Mouse (Mus musculus) hindlimb bud, embryonic 11.5 days (tissue): ENCODE measurements around the gene Kpna4.
"Not testable (repeated sequence)": the region's sequence is repeated elsewhere in the genome, so short reads cannot be mapped to it uniquely, and the experiment has no call there.

Experiments
- DNase-seq: peaks from one replicate; pipeline ENCODE4 v3.0.0-alpha.2; 2012; ENCODE audit warnings: low read depth, low spot score; ENCODE audit errors: extremely low spot score

The Kpna4 gene

DNA sequence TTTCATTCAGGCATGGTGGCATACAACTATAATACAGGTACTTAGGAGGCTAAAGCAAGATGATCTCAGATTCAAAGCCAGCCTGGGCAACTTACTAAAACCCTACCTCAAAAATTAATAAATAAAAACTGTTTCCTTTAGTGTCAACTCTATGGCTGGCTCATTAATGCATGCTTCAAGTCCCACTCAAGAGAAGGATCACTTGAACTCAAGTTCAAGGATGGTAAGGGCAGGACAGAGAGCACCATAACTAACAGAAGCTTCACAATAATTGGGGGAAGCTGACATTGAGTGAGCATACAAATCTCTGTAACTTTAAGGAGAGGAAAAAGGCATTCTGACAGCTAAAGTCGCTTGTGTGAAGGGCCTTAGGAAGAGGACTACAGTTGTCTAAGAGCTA is 13.0 kb downstream of the Kpna4 start:
- DNase-seq, result no peak

DNA sequence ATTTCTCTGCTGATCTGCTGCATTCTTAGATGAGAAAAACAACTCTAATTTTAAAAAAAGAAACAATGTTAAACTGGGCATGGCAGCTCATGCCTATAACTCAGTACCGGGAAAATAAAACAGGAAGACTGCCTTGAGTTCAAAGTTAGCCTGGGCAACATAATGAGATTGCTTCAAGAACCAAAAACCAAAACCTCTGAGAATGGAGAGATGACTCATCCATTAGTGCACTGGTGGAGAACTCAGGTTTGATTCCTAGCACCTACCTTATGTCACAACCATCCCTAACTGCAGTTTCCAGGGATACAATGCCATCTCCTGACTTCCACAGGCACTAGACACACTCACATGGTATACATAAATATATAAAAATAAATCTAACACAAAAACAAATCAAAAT is 17.8 kb downstream of the Kpna4 start:
- no peak for DNase-seq

DNA sequence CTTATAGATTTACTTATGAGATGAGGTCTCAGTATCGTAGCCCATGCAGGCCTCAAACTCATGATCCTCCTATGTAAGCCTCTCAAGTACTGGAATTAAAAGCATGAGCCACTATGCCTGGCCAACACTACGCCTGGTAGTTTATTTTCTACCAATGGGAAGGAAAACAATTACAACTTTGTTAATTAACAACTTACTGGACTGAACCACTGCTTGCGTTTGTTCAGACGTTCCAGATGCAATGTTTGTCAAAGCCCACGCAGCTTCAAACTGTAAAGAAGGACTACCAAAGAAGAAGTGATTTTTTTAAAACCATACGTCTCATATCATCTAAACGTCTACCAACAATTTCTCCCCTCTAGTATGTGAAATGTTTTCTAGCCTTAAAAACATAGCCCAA is 32.5 kb downstream of the Kpna4 start:
- no peak for DNase-seq

DNA sequence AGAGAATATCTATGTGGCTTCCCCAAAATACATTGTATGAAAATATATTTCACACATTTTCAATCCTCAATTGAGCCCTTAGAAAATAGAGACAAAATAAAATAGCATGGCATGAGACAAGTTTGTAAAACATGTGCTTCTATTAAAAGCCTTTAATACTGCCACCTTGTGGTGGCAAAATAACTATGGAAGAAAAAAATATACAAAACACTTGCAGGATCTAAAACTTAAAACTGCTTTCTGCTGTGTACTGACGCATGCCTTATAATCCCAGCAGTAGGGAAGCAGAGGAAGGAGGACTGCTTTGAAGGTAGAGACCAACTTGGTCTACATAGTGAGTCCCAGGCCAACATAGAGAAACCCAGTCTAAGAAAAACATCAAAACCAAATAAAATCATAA is 62.9 kb downstream of the Kpna4 start:
- no peak for DNase-seq

DNA sequence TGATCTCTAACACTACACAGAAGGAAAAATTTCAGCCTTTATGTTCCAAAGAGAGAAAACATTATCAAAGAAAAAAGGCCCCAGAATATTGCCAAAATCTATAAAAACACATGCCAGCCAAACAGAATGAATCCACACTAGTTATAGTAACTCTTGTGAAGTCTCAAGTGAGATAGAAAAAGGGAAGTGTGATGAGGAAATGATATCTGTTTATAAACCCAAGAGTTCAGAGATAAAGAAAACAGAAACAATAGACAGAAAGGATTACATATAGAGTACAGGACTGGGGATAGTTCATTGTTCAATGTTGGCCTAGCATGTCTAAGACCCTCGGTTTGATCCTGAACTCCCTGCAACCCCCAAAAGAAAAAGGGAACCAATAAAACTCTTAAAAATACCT is 64.1 kb downstream of the Kpna4 start:
- DNase-seq, result no peak

DNA sequence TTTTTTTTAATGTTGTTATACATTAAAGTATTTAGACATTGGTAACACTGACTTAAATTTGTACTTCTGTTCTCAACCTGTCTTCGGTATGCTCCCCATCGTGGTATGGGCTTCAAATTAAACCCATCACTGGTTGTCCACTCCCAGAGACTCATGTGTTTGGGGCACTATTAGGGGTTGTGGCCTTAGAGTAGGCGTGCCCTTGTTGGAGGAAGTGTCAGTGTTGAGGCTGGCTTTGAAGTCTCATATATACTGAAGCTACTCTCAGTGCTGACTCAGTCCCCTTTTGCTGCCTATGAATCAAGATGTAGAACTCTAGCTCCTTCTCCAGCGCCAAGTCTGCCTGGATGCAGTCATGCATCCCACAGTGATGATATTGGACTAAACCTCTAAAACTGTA is 66.2 kb downstream of the Kpna4 start:
- no peak for DNase-seq

DNA sequence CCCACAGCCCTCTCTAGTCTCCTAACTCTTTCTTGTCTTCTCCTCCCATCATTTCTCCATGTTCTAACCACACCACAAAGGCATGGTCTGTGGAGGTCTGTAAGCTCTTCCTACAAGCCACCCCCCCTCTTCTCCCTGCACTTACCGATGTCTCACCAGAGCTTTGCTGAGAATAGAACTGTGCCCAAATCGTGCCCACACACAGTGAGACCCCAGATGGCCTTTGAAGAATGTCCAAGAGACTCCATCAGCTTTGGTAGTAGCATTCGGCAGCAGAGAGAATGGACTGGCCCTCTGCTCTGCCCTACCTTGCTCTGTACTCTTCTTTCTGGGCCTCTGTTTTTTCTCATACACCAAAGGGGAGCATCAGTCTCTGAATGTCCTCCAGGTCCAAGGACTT is 71.0 kb downstream of the Kpna4 start:
- DNase-seq, result no peak

DNA sequence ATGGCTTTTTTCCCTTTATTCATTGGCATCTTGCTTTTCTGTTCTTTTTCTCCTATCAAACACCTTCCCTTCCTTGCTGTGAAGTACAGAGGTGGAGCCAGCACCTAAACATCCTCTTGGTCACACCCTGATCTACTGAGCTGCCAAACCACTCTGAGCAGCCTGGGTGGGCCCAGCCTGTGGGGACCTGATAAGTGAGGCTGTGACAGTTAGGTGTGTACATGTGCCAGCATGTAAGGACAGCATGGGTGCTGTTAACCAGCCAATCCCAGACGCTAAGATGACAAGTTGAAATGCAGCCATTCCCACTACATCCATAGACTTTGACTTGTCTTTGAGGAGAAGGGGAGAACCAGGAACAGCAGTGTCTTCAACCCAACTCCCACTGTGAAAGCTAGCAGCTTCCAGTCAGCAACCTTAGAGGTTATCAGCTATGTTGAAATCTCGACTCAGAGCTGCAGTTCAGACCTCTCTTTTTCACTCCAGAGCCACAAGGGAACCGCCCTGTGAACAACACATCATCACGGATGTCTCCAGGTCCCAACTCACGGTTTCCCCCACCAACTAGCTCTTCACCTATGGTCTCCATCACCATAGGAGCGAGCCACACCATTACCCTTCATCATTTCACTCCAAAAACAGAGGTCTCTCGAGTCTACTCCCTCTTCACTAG is 72.0 kb downstream of the Kpna4 start:
- no peak for DNase-seq

DNA sequence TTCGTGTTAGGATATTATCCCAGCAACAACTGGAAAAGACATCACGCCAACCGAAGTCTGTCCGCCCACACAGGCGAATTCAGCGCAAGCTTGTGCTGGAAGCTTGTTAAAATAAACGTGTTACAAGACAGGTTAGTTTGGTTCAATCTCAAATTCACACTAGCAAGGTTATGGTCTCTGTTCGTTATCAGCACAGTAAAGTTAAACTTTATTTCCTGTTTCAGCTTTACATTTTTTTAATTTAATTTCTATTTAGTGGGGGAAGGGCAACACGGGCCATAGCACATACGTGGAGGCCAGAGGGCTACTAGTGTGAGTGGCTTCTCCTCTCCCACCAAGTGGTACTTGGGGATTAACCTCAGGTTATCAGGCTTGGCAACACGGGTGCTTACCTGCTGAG is 75.0 kb downstream of the Kpna4 start:
- no peak for DNase-seq

DNA sequence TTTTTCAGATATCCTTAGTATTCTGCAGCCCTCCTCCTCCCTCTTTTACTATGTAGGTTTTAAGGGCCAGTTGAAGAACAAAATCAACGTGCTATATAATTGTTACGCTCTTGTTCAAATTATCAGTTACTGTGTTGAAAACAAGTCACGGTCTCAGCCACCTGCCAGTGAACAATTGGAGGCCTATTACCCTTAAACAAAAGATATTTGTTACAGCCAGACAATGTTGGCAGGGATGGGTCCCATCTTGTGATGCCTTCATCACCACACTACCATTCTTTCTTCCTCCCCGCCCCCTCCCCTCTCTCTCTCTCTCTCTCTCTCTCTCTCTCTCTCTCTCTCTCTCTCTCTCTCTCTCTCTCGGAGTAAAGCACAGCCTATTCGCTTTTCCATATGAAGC is 77.9 kb downstream of the Kpna4 start:
- no peak for DNase-seq

DNA sequence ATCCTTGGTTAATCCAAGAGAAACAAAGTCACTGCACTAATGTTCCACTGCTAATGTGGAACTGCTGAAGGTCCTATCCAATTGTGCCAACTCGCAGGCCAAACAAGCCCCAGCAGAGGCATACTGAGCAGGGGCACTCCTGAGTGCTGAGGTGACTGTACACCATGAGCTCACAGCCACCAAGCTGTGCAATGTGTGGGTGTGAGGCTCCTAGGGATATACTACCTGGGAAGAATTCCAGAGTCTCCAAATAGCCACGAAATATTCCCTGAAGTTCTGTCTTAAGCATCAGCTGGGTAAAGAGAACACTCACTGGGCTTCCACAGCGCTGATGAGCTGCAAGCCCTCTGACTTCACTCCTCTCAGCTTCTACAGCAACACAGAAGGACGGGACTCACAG is 79.2 kb downstream of the Kpna4 start:
- DNase-seq, result no peak

DNA sequence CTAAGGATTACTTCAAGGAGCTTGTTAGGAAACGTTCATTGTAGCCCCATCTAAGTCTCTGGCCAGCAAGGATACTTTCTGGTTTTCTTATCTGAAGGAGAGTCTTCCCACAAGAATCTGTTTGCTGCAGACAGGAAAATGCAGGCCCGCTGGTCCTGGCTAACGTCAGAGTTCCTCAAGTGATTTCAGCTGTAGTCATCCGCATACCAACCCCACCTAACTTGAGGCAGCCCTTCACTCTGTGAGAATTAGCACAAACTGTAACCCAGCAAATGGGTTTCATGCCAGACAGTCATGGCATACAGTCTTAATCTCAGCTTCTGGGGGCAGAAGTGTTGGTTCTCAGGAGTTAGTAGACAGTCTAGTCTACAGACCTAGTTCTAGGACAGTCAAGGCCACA is 80.4 kb downstream of the Kpna4 start:
- no peak for DNase-seq

DNA sequence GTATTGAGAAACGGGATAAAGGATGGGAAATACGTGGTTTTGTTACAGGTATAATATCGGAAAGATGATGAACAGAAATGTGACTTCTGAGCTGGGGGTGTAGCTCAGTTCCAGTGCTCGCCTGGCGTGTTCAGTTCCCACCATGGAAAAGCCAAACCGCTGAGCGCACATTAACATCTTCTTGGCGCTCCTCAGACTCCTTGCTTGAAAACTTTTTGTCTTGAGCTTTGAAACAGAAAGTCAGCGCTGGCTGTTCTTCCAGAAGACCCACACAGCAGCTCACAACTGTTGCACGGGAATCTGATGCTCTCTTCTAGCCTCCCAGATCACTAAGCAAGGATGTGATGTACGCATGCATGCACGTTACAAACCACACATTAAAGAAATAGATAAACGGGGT is 81.2 kb downstream of the Kpna4 start:
- DNase-seq, result no peak

DNA sequence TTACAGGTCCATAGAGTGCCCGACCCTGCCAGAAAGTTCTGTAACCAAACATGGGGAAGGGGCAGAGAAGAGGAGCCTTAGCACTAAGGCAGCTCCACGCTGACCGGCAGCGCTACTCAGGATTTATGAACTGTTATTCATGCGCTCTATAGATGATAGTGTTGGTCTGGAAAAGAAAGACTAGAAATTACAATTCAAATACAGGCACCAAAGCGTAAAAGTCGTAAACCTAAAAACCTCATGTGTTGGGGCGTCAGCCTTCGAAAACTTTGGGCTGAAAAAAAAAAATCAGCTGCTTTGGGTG is 81.6 kb downstream of the Kpna4 start:
- no peak for DNase-seq

DNA sequence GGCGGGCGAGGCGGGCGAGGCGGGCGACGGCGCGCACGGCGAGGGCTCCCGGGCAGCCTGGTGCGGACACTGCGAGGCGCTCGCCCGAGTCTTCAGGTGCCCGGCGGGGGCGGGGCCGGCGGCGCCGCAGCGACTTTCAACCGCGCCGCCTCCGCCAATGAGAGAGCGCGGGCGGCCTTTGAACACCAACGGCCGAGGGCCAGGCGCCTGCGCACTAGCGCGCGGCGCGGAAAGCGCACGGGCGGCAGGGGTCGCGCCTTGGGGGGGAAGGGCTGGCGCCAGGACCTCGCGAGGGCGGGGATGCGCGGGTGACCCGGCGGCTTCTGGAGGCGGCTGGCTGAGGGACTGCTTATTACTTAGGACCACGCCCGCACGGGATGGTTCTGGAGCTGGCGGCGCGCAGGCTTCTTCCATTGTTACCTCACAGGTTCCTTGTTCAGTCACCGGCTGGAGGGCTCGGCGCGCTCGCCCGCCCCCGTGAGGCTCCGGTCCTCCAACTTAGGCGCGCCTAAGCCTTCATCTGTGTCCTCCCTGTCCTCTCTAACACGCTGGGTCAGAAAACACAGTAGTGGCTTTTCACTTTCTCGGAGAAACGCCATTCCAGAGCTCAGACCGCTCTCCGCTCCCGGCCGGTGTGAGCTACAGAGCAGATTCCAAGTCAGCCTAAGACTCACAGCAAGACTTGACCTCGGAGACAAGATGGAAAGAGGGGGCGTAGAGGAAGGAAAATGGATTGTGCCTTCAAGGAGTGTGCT is 82.1 kb downstream of the Kpna4 start, which contains the start of gene Trim59:
TSS of gene Trim59 (minus strand) at position 111 of the 755 bp plus-strand sequence.
- peak; percentile 79 for DNase-seq

DNA sequence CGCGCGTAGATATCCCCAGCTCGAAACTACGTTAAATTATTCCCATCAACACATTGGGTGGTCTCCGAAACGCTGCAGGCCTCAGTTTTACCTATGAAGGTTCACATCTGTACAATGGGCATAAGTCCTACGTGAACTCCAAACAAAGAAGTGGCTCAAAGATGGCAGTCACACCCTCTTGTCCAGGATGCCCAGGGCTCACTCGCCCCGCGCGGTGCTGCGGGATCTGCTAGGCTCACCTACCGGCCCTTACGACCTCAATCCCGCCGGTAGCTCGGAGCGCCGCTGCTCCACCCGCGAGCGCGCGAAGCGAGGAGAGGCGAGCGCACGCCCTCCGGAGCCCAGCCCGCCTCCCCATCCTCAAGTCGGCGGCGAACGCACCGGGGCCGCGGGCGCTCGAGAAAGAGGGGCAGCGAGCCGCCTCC is 82.7 kb downstream of the Kpna4 start:
- no peak for DNase-seq

DNA sequence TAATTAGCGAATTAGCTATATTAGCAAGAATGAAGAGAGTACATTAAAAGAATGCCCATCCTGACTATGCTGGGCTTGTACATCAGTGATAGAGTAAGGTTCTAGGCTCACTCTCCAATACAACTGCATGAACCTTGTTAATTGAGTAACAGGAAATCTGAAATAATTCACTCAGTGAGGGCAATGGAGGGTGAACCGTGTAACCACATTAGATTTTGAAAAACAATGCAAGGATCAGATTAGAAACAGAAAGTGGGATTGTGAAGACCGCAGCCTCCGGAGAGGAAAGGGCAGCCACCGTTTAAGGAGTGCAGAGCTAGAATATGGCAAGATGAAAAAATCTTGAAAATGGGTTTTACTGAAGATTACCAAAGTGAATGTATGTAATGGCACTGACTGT is 85.6 kb downstream of the Kpna4 start:
- DNase-seq, result no peak

DNA sequence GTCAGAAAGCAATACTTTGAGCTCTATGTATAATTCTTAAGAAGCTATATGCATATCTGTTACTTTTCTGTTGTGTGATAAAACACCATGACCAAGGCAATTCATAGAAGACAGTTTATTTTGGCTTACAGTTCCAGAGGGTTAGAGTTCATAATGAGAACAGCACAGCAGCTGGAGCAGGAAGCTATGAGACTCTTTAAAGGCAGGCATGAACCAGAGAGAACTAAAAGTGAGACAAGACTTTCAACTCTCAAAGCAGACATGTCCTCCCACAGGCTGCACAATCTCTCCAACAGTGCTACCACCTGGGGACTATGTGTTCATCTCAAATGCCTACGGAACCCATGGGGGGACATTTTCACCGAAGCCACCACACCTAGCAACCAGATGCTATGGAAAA is 86.8 kb downstream of the Kpna4 start:
- DNase-seq, result no peak

DNA sequence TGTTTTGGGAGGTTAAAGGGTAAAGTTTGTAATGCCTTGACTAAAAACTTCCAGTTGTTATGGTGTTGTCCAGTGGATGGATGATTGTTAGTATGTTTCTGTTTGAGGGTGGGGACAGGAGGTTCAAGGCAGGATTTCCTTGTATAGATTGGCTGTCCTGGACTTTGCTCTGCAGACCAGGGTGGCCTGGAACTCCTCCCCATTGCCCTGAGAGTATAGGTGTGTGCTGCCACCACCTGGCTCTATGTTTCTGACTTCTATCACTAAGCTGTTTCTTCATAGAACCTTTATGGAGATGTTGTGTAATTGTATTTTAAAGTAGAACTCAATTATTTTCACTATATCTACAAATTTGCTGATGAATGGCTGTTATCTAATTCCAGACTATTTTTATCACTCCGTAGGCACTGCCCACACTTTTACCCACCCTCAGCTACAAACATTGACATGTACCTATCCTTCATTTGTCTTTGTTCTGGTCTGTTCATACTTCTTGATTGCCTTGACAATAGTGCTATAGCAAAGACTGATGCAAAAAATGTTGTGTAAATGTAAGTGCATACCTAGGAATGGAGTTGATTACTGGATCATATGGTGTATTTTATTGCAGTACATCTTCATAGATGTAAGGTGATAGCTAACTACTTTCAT is 100.7 kb downstream of the Kpna4 start:
- no peak for DNase-seq

DNA sequence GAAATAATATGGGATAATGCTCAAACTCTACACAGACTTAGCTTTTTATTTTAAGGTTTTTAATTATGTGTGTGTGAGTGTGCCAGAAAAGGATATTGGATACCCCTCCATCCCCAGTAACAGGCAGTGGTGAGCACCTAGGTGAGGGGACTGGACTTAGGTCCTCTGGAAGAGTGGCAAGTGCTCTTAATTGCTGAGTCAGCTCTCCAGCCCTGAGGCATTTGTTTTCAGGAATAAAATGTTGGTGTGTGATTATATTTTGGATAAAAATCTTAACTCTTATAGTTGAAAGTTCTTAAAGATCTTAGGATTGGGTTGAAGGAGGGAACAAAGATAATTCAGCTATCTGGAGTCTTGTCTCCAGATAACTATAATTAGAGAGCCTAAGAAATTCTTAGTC is 106.1 kb downstream of the Kpna4 start:
- no peak for DNase-seq

DNA sequence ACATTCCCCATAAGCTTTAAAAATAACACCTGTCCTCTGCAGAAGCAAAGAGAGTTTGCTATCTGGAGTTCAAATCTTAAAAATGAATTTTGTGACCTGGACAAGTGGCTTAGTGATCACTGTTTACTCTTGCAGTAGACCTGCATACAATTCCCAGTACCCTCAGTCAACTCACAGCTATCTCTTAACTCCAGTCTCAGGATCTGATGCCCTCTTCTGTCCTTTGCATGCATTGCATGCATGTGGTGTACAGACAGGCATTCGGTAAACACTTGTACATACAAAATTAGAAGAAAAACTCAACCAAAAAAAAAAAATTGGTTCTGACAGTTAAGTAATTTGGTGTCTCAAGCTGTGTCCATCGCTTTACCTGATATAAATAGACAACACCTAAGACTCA is 106.6 kb downstream of the Kpna4 start:
- DNase-seq, result no peak

DNA sequence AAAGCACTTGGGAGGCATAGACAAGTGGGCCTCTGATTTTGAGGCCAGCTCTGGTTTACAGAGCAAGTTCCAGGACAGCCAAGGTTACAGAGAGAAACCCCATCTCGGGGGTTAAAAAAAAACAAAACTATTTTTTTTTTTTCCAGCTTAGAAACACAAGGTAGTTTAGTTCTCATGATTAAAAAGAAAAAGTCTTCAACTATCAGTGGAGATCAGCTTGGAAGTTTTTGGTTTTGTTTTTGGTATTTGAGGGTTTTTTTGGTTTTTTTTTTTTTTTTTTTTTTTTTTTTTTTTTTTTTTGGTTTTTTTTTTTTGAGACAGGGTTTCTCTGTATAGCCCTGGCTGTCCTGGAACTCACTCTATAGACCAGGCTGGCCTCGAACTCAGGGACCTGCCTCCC is 108.3 kb downstream of the Kpna4 start:
- DNase-seq, result not testable (repeated sequence)
